Mouse (Mus musculus): ENCODE data around the gene Large2.

DNA sequence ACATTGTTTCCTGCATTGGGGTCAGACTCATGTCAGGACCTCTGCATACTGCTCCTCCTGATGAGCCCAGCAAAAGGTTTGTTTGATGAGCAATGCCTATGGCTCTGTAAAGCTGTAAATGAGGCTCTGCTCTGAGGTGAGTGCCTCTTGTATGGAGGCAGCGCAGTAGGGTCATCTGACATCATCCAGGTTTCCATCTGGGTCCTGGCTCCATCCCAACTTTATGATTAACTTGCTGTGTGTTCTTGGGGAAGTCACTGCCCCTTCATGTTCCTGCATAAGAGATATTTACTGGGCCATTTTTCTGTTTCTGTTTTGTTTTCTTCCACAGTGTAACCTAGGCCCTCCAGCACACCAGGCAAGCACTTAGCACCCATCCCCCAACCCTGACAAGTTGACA, 22.8 kb upstream of the Large2 start:
- TF ChIP-seq POLR2A (IDR thresholded peaks at IDR 0.05; ENCODE audit: low read depth, low read length) (no peak), CTCF (IDR thresholded peaks at IDR 0.05; ENCODE audit: borderline replicate concordance, insufficient read depth, low read length) (no peak)

Data from embryonic fibroblast, embryonic 13.5 days (primary cell).